Mouse (Mus musculus) adrenal gland (tissue): ENCODE measurements around the gene Trim50.

ENCODE experiments used
- intact Hi-C: fragments of 180-260 bp; cut with DNase I; formaldehyde crosslinking; loops from one replicate; pipeline ENCODE4 v1.15.1; 2025
- long read RNA-seq, 2 experiments: library from polyadenylated mRNA; unstranded; transcript quantifications; one replicate each; pipeline ENCODE4 v2.0.0; 2020; ENCODE audit warnings: borderline replicate concordance in 1 of 2; ENCODE audit not compliant: insufficient replicate concordance in 1 of 2

Trim50 gene
- long read RNA-seq, experiment 1 = 0 reads
- long read RNA-seq, experiment 2 = 0 reads

- intact Hi-C loops = no loop called here
Measured at GRCm38 (mm10) chr5:135352995-135353394, at the start of gene Trim50. TSS of gene Trim50 (plus strand) at chr5:135353295.

DNA sequence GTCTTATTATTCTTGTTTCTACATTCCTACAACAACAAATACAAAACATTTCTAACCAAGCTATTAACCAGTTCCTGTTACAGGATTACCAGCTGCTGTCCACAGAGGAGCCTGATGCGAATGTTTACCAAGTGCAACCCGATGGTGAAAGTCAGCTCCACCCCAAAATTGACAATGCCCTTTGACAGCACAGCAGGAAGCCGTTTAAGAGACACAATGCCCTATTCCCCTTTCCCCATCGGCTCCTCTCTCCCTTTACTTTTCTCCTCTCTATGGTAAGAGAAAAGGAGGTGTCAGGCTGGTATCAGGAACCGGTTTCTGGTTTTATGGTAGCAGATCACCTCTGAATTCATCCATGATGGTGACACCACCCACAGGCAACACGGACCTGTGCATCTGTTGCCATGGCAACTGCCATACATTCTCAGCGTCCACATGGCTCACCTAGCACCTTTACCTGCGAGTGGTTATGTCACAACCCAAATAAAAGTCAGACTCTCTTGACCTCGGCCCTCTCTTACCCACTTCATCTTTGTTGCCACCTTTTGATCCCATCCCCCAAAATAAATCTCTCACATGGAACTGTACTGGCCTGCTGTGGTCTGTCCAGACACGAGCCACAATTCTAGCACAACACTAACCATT is 46.7 kb upstream of the Trim50 start:
- intact Hi-C loops = no loop called here

- intact Hi-C loops = no loop called here
Measured at GRCm38 (mm10) chr5:135316177-135316576, 36.9 kb upstream of the Trim50 start.

- intact Hi-C loops = no loop called here
Measured at GRCm38 (mm10) chr5:135319856-135320255, 33.2 kb upstream of the Trim50 start.

DNA sequence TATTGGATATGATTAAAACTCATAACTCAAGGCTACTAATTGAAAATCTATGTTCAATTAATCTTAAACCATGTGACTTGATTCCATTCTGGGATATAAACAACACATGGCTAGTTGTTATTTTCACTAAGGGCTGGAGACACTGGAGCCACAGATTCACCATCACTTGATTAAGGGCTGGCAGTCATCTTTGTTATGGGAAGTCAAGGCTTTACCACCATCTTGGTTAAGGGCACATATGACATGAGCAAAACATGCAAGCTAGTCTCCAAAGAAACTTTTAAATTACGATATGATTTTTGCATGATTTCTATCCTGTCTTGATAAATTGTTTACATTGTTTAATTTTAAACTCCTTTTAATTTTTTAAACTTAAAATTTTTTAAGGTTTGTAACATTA is 30.9 kb upstream of the Trim50 start:
- intact Hi-C loops = no loop called here

DNA sequence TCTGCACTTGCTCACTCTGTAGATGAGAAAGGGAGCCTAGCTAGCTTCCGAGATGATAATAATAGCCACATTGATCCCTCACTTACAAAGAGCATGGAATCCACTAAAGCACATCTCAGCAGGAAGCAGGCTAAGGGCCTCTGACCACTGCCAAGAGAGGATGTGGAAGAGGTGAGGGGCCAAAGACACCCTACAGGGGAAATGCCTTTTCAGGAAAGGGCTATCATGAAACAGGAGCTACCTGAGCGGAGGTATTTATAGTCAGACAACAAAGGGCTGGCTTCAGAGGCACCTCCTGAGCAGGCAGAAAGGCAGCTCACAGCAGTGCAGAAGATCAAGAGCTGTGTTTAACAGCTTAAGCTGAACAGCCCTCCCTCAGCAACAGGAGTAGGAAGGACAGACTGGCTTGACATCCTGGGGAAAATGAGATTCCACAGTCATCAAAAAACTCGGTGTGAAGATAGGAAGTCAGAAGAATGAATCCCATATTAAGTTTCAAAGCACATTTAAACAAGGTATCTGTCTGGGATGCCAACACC is 26.9 kb upstream of the Trim50 start:
- intact Hi-C loops = no loop called here

DNA sequence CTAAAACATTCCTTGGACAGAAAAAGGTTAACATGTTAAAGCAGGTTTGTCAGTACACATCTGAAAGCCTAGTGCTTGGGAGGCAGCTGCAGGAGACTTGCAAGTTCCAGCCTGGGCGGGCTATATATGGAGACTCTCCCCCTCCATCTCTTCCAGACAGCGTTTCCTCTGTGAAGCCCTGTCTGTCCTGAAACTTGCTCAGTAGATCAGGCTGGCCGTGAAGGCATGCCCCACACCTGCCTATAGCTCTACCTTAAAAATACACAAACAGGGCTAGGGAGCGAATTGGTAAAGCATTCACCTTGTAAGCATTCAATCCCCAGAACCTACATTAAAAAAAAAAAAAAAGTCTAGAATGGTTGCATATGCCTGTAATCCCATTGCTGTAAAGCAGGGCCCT is 23.6 kb upstream of the Trim50 start:
- intact Hi-C loops = no loop called here

DNA sequence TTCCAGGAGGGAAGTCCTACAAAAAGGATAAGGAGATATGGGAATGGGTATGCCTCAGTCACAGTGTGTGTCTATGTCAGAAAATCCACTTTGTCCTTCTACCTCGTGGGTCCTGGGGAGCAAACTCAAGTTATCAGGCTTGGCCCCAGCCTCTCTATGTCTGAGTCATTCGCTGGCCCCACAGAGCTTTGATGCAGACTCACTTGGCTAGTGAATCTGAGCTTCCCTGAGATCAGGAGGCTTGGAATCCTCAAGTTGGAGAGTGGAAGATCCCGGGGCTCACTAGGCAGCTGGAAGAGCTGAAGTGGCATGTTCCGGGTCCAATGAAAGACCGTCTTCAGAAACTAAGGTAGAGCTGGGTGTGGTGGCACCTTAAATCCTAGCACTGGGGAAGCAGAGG is 22.9 kb upstream of the Trim50 start:
- intact Hi-C loops = no loop called here

GRCm38 (mm10) chr5:135331161-135331560 is 21.9 kb upstream of the Trim50 start:
- intact Hi-C loops = no loop called here

DNA sequence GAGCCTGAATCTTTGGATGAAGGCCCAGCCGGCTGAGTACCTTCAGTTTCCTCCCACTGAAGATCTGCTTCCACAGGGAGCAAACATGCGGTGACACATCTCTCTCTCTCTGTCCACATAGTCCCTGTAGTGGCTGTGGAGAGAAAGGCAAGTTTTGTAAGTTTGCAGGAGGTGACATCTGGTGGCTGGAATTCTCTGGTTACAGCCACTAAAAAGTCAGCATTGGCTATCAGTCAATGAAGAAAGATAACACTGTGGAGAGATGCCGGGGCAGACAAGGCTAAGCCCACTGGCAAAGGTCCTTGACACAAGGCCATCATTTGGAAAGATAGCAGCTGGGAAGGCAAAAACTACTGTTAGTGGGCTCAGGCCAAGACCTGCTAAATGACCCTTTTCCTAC is 15.5 kb upstream of the Trim50 start:
- intact Hi-C loops = loop anchor here (5.0 kb wide), 2 partner anchors 100 to 220 kb away; no protein-coding TSS in a partner anchor

DNA sequence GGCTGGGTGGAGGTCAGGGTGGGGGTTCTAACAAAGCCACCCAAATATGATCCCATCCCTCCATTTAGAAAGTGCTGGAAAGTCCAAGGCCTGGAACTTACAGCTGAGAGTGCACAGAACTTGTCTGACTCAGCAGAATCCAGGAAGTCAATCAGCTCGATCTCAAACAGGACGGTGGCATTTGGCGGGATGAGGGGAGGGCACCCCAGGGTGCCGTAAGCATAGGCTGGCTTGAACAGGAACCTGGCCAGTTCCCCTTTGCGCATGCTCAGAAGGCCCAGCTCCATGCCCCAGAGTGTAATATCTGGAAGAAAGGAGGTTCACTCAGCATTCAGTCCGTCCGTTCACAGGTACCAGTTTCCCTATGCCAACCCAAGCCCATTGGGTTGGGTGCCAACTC is 7.1 kb upstream of the Trim50 start:
- intact Hi-C loops = no loop called here

DNA sequence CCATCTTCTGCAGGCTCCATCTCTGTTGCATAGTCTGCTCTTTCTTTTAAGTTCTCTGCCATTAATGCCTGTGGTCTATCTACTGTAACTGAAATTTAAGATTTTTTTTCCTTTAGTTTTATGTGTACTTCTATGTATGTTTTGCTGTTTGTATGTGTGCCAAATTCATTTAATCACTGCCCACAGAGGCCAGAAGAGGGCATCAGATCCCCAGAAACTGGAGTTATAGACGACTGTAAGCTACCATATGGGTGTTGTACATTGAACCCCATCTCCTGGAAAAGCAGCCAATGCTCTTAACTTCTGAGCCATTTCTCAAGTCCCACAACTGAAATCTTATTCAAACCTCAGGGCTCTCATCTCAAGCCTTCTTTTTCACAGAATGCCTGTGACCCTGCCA is 6.7 kb upstream of the Trim50 start:
- intact Hi-C loops = no loop called here

GRCm38 (mm10) chr5:135347511-135348011 is 5.5 kb upstream of the Trim50 start:
- intact Hi-C loops = no loop called here

- intact Hi-C loops = no loop called here
Measured at GRCm38 (mm10) chr5:135349862-135350261, 3.2 kb upstream of the Trim50 start, which contains the start of gene Fkbp6. TSS of gene Fkbp6 (minus strand) at chr5:135350044.

GRCm38 (mm10) chr5:135351606-135352005 is 1.5 kb upstream of the Trim50 start:
- intact Hi-C loops = no loop called here

DNA sequence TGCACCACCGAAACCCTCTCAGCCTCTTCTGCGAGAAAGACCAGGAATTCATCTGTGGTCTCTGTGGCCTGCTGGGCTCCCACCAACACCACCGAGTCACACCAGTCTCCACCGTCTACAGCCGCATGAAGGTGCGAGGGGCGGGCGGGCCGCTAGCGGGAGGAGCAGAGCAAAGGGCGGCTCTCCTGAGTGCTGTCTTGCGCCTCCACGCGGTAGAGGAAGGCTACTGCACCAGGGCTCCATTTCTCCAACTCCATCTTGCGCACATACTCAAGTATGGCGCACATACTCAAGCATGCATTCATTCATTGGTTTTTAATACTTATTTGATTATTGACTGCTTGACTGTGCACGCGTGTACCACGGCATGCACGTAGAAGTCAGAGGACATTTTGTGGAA is 469 bp downstream of the Trim50 start:
- intact Hi-C loops = no loop called here

GRCm38 (mm10) chr5:135356090-135356489 is 3.0 kb downstream of the Trim50 start:
- intact Hi-C loops = no loop called here

- intact Hi-C loops = no loop called here
Measured at GRCm38 (mm10) chr5:135357556-135357955, 4.5 kb downstream of the Trim50 start.

GRCm38 (mm10) chr5:135359772-135360171 is 6.7 kb downstream of the Trim50 start:
- intact Hi-C loops = no loop called here

- intact Hi-C loops = no loop called here
Measured at GRCm38 (mm10) chr5:135362572-135362971, 9.5 kb downstream of the Trim50 start.

DNA sequence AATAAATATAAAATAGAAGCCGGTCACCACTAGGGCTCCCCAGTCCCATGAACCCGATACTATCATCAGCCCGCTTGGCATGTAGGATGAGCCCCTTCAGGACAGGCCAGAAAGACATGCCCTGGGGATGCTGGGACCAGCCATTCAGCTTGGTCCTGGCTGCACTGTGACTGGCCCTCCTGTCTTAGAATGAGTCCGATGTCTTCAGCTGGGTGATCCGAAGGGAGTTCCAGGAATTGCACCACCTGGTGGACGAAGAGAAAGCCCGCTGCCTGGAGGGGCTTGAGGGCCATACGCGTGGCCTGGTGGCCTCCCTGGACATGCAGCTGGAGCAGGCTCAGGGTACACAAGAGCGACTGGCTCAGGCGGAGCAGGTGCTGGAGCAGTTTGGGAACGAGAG is 10.4 kb downstream of the Trim50 start:
- intact Hi-C loops = no loop called here

DNA sequence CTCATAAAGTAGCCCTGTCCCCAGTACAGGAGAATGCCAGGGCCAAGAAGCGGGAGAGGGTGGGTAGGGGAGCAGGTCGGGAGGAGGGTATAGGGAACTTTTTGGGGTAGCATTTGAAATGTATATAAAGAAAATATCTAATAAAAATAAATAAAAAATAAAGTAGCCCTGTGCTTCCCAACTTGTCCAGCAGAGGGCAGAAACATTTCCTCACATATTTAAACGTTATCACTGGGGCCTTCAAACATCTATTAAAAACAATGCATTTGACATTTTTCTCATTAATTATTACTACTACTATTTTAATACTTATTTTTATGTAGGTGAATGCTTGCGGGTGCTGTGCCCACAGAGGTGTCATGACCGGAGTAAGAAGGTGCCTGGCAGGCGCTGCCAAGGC is 14.7 kb downstream of the Trim50 start:
- intact Hi-C loops = no loop called here

- intact Hi-C loops = no loop called here
Measured at GRCm38 (mm10) chr5:135368312-135368711, 15.2 kb downstream of the Trim50 start.
